Mouse (Mus musculus) limb, embryonic 14.5 days (tissue): ENCODE results near the gene Bcar3. TPM values are rescaled to one million over a fixed set of nuclear protein-coding genes. Genes with fewer than 3 reads are reported as not detected.
"Not testable (repeated sequence)": the region's sequence is repeated elsewhere in the genome, so short reads cannot be mapped to it uniquely, and the experiment has no call there.

ENCODE experiments used
- ATAC-seq: fragments of 200-750 bp; cut with Nextera tagmentation; 2 replicates; pipeline ENCODE4 v1.8.0; 2017; ENCODE audit warnings: low read depth, moderate number of reproducible peaks, moderate TSS enrichment; ENCODE audit not compliant: low FRiP score
- DNase-seq: peaks from one replicate; pipeline ENCODE4 v3.0.0-alpha.2; 2015; ENCODE audit warnings: low spot score
- H3K27ac ChIP-seq: fragments of 300-500 bp; sonication (generic); replicated peaks from 2 replicates; pipeline ENCODE4 v1.5.1; 2014; ENCODE audit warnings: low read depth, mild to moderate bottlenecking, low read length, moderate library complexity, mixed read lengths
- H3K27me3 ChIP-seq: fragments of 300-500 bp; sonication (generic); 2 replicates; pipeline ENCODE4 v1.6.1; 2014; ENCODE audit warnings: low read length, mixed read lengths; ENCODE audit not compliant: control insufficient read depth, insufficient read depth
- H3K36me3 ChIP-seq: fragments of 300-500 bp; sonication (generic); 2 replicates; pipeline ENCODE4 v1.6.1; 2014; ENCODE audit warnings: mild to moderate bottlenecking, low read length, moderate library complexity, mixed read lengths; ENCODE audit not compliant: control insufficient read depth, insufficient read depth
- H3K4me1 ChIP-seq: fragments of 300-500 bp; sonication (generic); 2 replicates; pipeline ENCODE4 v1.6.1; 2014; ENCODE audit warnings: antibody characterized with exemption, low read length, mixed read lengths; ENCODE audit not compliant: control insufficient read depth, insufficient read depth
- H3K4me2 ChIP-seq: fragments of 300-500 bp; sonication (generic); replicated peaks from 2 replicates; pipeline ENCODE4 v1.6.1; 2014; ENCODE audit warnings: low read depth, mild to moderate bottlenecking, low read length, moderate library complexity; ENCODE audit not compliant: severe bottlenecking
- H3K4me3 ChIP-seq: fragments of 300-500 bp; sonication (generic); replicated peaks from 2 replicates; pipeline ENCODE4 v1.5.1; 2014; ENCODE audit warnings: low read length
- H3K9ac ChIP-seq: fragments of 300-500 bp; sonication (generic); 2 replicates; pipeline ENCODE4 v1.6.1; 2014; ENCODE audit warnings: mild to moderate bottlenecking, low read depth, low read length, moderate library complexity; ENCODE audit not compliant: severe bottlenecking
- H3K9me3 ChIP-seq: fragments of 300-500 bp; sonication (generic); 2 replicates; pipeline ENCODE4 v1.6.1; 2016; ENCODE audit warnings: low read length; ENCODE audit not compliant: control insufficient read depth
- POLR2A ChIP-seq: fragments of 200-500 bp; IDR thresholded peaks from 2 replicates; pipeline ENCODE4 v1.8.0; 2012; ENCODE audit warnings: inconsistent platforms, mild to moderate bottlenecking, moderate library complexity, borderline replicate concordance; ENCODE audit not compliant: insufficient read depth, insufficient read length; ENCODE audit errors: extremely low read depth
- WGBS: fragments of 180-500 bp; shearing (Covaris S2); extraction: QIAGEN DNeasy Blood & Tissue Kit; methylation state at CpG from one replicate; pipeline ENCODE4 v1.1.7; 2014; 5-methylcytosine and 5-hydroxymethylcytosine counted together
- polyA plus RNA-seq, 2 experiments: library from polyadenylated mRNA; depleted of rRNA in 1 of 2; stranded (reverse) in 1 of 2; unstranded in 1 of 2; fragments of >200 nt; fragmentation: Nextera tagmentation in 1 of 2; extraction: Ambion mirVana in 1 of 2; gene quantifications; 2 replicates each; pipeline versions ENCODE4 v1.2.1 to v1.2.3; 2012 to 2014

Gene Bcar3
- polyA plus RNA-seq, 2 experiments, result 7.8 to 7.9 TPM

DNA sequence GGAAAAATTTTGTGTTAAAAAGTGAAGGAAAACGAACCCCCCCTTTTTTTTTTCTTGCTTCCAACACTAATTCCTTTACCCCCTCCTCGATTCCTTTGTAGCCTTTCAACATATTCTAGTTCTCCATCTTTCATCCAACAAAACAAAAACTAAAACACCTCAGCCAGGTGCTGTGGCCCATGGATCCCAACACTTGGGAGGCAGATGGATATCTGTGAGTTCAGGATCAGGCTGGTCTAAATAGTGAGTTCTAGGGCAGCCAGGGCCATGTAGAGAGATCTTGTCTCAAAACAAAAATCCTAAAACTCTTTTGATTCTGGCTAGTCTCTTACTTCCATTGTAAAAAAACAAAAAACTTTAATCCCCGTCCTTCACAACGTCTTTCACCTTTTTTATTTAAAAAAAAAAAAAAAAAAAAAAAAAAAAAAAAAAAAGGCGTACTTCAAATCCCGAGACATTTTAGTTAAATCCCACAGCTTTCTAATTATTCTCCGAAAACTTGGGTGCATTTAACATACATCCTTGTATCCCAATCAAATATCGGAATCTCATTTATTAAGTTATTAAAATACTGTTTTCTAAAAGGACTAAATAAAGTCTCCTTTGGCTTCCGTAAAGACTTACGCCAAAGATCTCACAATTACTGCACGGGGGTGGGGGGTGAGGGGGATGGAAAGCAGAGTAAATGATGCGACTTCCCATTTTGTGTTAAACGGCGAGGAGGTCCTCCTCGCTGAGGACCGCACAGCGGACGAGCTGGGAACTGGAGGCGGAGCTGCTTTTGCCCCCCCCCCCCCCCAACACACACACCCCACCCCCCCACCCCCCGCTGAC lies 20.3 kb upstream of the Bcar3 start:
- no peak for DNase-seq
- Histone ChIP-seq H3K4me1 (peaks cover 18% of the 10 kb centered on the region), H3K9me3 (no peaks in the 10 kb centered on the region), H3K9ac (peak overlapping the region; percentile 41), H3K27ac (no peak overlapping the region), H3K4me3 (peak overlapping the region; percentile 80), H3K36me3 (peaks cover 35% of the 10 kb centered on the region), H3K4me2 (peak overlapping the region; percentile 39), H3K27me3 (no peaks in the 10 kb centered on the region)
- ATAC-seq, result no peak
- TF ChIP-seq POLR2A, result peak; percentile 77; the same call in 1 of the 2 replicates
- 10% methylated on average over 19 of the region's 20 CpGs for WGBS

DNA sequence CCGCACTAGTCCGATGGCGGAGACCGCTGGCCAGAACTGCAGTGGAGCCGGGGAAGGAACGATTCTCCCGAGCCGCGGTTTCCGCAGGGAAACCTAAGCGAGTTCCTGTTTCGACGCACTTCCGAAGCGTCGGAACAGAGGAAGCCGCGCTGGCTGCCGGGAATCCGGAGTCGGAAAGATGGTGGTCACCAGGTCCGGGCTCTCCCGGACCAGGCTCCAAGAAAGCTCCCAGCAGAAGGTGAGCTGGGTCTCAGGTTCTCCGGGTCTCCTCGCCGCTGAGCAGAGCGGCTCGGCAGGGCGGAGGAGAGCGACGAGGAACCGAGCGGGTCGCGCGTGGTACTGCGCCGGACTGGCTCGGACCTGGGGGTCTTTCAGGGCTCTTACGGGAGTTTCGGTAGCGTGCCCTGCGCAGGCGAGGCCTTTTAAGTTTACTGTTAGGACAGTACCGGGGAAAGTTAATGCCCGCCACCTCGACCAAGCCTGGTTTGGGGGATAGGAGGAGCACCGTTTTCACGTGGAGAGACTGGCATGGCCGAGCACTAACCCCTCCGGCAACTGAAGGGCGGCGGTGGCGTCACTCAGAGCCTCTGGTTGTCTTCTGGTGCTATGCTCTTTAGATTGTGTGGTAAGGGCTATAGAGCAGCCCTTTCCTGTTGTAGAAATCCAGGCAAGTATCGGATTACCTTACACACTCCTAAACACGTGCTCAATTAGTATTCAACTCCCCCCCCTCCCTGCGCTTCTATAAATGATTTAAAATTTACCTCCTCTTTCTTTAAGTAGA lies 19.5 kb upstream of the Bcar3 start, which contains the start of gene Dnttip2:
TSS of gene Dnttip2 (plus strand) at position 148 of the 784 bp plus-strand sequence.
- no peaks in the 10 kb centered on the region for H3K27me3 ChIP-seq
- peak within 1 kb of the TSS; percentile 69; the same call in 1 of the 2 replicates for H3K27ac ChIP-seq
- WGBS, result 1% methylated on average over 57 of the region's 57 CpGs
- H3K36me3 ChIP-seq, result peaks cover 43% of the 10 kb centered on the region
- peaks cover 18% of the 10 kb centered on the region for H3K4me1 ChIP-seq
- TF ChIP-seq POLR2A, result peak; percentile 76; the same call in 1 of the 2 replicates
- DNase-seq (peak; percentile 98), ATAC-seq (peak; percentile 98)
- H3K9ac ChIP-seq, result peak within 1 kb of the TSS; percentile 81
- no peaks in the 10 kb centered on the region for H3K9me3 ChIP-seq
- peak within 1 kb of the TSS; percentile 66 for H3K4me2 ChIP-seq
- H3K4me3 ChIP-seq, result peak within 1 kb of the TSS; percentile 80

- peak overlapping the region; percentile 81 for H3K9ac ChIP-seq
- 80% methylated on average over 10 of the region's 10 CpGs for WGBS
- DNase-seq (no peak), ATAC-seq (no peak)
- H3K27me3 ChIP-seq, result no peaks in the 10 kb centered on the region
- no peak overlapping the region for H3K27ac ChIP-seq
- TF ChIP-seq POLR2A, result no peak
- no peaks in the 10 kb centered on the region for H3K9me3 ChIP-seq
- peaks cover 50% of the 10 kb centered on the region for H3K36me3 ChIP-seq
- peak overlapping the region; percentile 80 for H3K4me3 ChIP-seq
- H3K4me1 ChIP-seq, result peaks cover 18% of the 10 kb centered on the region
- H3K4me2 ChIP-seq, result peak overlapping the region; percentile 66
Measured at GRCm38 (mm10) chr3:122275111-122275510, 18.8 kb upstream of the Bcar3 start.

GRCm38 (mm10) chr3:122287195-122287594 lies 6.7 kb upstream of the Bcar3 start:
- H3K27ac ChIP-seq, result no peak overlapping the region
- no peaks in the 10 kb centered on the region for H3K27me3 ChIP-seq
- 66% methylated on average over 5 of the region's 5 CpGs for WGBS
- H3K9me3 ChIP-seq, result no peaks in the 10 kb centered on the region
- H3K4me3 ChIP-seq, result no peak overlapping the region
- TF ChIP-seq POLR2A, result no peak
- H3K4me1 ChIP-seq, result no peaks in the 10 kb centered on the region; the same call in none of the 2 replicates
- H3K9ac ChIP-seq, result no peak overlapping the region
- ATAC-seq, result no peak
- no peak for DNase-seq
- H3K36me3 ChIP-seq, result peaks cover 35% of the 10 kb centered on the region
- no peak overlapping the region for H3K4me2 ChIP-seq

GRCm38 (mm10) chr3:122288613-122289195 lies 5.2 kb upstream of the Bcar3 start:
- H3K4me1 ChIP-seq, result peaks cover 3% of the 10 kb centered on the region
- DNase-seq (no peak), ATAC-seq (no peak)
- no peak overlapping the region for H3K27ac ChIP-seq
- peaks cover 20% of the 10 kb centered on the region for H3K36me3 ChIP-seq
- WGBS, result 71% methylated on average over 5 of the region's 5 CpGs
- TF ChIP-seq POLR2A, result no peak
- H3K4me2 ChIP-seq, result no peak overlapping the region
- no peak overlapping the region for H3K4me3 ChIP-seq
- no peak overlapping the region for H3K9ac ChIP-seq
- H3K27me3 ChIP-seq, result no peaks in the 10 kb centered on the region
- no peaks in the 10 kb centered on the region for H3K9me3 ChIP-seq

DNA sequence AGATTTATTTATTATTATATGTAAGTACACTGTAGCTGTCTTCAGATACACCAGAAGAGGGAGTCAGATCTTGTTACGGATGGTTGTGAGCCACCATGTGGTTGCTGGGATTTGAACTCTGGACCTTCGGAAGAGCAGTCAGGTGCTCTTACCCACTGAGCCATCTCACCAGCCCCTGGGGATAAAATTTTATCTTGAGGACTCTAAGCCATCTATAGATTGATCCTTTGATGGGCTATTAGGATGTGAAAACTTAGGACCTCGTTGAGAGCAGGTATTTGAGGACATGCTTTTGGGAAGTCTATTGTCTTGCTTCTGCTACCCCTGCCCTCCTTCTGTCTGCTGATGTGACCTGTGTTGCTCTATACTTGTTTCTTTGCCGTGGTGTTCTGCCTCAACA lies 4.6 kb upstream of the Bcar3 start:
- H3K27ac ChIP-seq, H3K4me2 ChIP-seq, DNase-seq, ATAC-seq, H3K9me3 ChIP-seq, H3K4me3 ChIP-seq, H3K27me3 ChIP-seq, H3K4me1 ChIP-seq, H3K9ac ChIP-seq: not testable (repeated sequence)
- 75% methylated on average over 3 of the region's 4 CpGs for WGBS
- peaks cover 13% of the 10 kb centered on the region for H3K36me3 ChIP-seq
